Mouse (Mus musculus) liver, embryonic 14.5 days (tissue): ENCODE data around the gene Gm20865. TPM values are rescaled to one million over a fixed set of nuclear protein-coding genes. Genes with fewer than 3 reads are reported as not detected.
"Not testable (repeated sequence)": the region's sequence is repeated elsewhere in the genome, so short reads cannot be mapped to it uniquely, and the experiment has no call there.

Source experiments
- ATAC-seq: fragments of 200-750 bp; cut with Nextera tagmentation; 2 replicates; pipeline ENCODE4 v1.8.0; 2017; ENCODE audit warnings: moderate number of reproducible peaks, mild to moderate bottlenecking, moderate library complexity; ENCODE audit not compliant: insufficient read depth
- DNase-seq, 3 experiments: peaks; one replicate each; pipeline ENCODE4 v3.0.0-alpha.2; 2012 to 2013; ENCODE audit warnings: low read depth in 3 of 3, low spot score in 3 of 3
- H3K27ac ChIP-seq: fragments of 300-500 bp; sonication (generic); 2 replicates; pipeline ENCODE4 v1.5.1; 2014; ENCODE audit warnings: moderate library complexity, mild to moderate bottlenecking, control low read depth, inconsistent platforms
- H3K27me3 ChIP-seq: fragments of 300-500 bp; sonication (generic); 2 replicates; pipeline ENCODE4 v1.6.1; 2014; ENCODE audit warnings: mild to moderate bottlenecking, low read length, moderate library complexity; ENCODE audit not compliant: control insufficient read depth, insufficient read depth
- H3K36me3 ChIP-seq: fragments of 300-500 bp; sonication (generic); replicated peaks from 2 replicates; pipeline ENCODE4 v1.6.1; 2014; ENCODE audit warnings: low read depth; ENCODE audit not compliant: control insufficient read depth, insufficient read depth
- H3K4me1 ChIP-seq, 2 experiments: fragments of 200-500 bp in 1 of 2; fragments of 300-500 bp in 1 of 2; sonication (generic) in 1 of 2; replicated peaks; 2 replicates each; pipeline ENCODE4 v1.6.1; 2012 to 2014; ENCODE audit warnings: antibody characterized with exemption in 1 of 2, inconsistent platforms in 1 of 2, low read length in 1 of 2; ENCODE audit not compliant: control insufficient read depth in 2 of 2, insufficient read depth in 2 of 2
- H3K4me2 ChIP-seq: fragments of 300-500 bp; sonication (generic); 2 replicates; pipeline ENCODE4 v1.6.1; 2014; ENCODE audit warnings: low read depth, mild to moderate bottlenecking, control low read depth, moderate library complexity
- H3K4me3 ChIP-seq, 2 experiments: fragments of 200-500 bp in 1 of 2; fragments of 300-500 bp in 1 of 2; sonication (generic) in 1 of 2; 2 replicates each; pipeline ENCODE4 v1.5.1; 2012 to 2014; ENCODE audit warnings: low read depth in 2 of 2, low read length in 2 of 2, mild to moderate bottlenecking in 2 of 2, control low read depth in 1 of 2, inconsistent platforms in 1 of 2, moderate library complexity in 1 of 2; ENCODE audit not compliant: insufficient read depth in 1 of 2
- H3K9ac ChIP-seq: fragments of 300-500 bp; sonication (generic); replicated peaks from 2 replicates; pipeline ENCODE4 v1.6.1; 2014; ENCODE audit warnings: mild to moderate bottlenecking, control low read depth, moderate library complexity
- H3K9me3 ChIP-seq: fragments of 300-500 bp; sonication (generic); 2 replicates; pipeline ENCODE4 v1.6.1; 2016; ENCODE audit warnings: low read length, mixed read lengths; ENCODE audit not compliant: control insufficient read depth
- WGBS: fragments of 180-500 bp; shearing (Covaris S2); extraction: QIAGEN DNeasy Blood & Tissue Kit; methylation state at CpG from one replicate; pipeline ENCODE4 v1.1.7; 2014; ENCODE audit not compliant: insufficient replicate concordance; 5-methylcytosine and 5-hydroxymethylcytosine counted together
- polyA plus RNA-seq, 2 experiments: library from polyadenylated mRNA; depleted of rRNA in 1 of 2; stranded (reverse) in 1 of 2; unstranded in 1 of 2; fragments of >200 nt; fragmentation: Nextera tagmentation in 1 of 2; extraction: Ambion mirVana in 1 of 2; gene quantifications; 2 replicates each; pipeline versions ENCODE4 v1.2.1 to v1.2.3; 2012 to 2014

Gene Gm20865
- polyA plus RNA-seq (2012; rRNA removed) (not detected in 2 replicates), polyA plus RNA-seq (2014; fragmentation: Nextera tagmentation; extraction: Ambion mirVana) (not detected in 2 replicates)

- not testable (repeated sequence) for H3K27ac ChIP-seq, ATAC-seq, H3K9me3 ChIP-seq, H3K4me2 ChIP-seq, H3K27me3 ChIP-seq, H3K9ac ChIP-seq, DNase-seq, H3K36me3 ChIP-seq, H3K4me3 ChIP-seq, H3K4me1 ChIP-seq
- no CpG with 5 or more reads among the region's 3 CpGs for WGBS
Measured at GRCm38 (mm10) chrY:21241275-21241674, at the start of gene Gm20865. Gene Gm20865 (plus strand): TSS chrY:21241575.

Other genes with a start within 250 kb of the Gm20865 start
- gene Gm29866, start 247.9 kb upstream of the Gm20865 start, polyA plus RNA-seq (2012; rRNA removed) = not detected in 2 replicates
- not detected in 2 replicates for gene Gm29866, start 247.9 kb upstream of the Gm20865 start, polyA plus RNA-seq (2014; fragmentation: Nextera tagmentation; extraction: Ambion mirVana)
- gene Gm20909, start 77.0 kb upstream of the Gm20865 start, polyA plus RNA-seq (2012; rRNA removed) = not detected in 2 replicates
- gene Gm20909, start 77.0 kb upstream of the Gm20865 start, polyA plus RNA-seq (2014; fragmentation: Nextera tagmentation; extraction: Ambion mirVana) = not detected in 2 replicates